Mouse (Mus musculus) MEL (cell line): ENCODE data around the gene Sapcd1. TPM values are rescaled to one million over a fixed set of nuclear protein-coding genes. Genes with fewer than 3 reads are reported as not detected.

Experiments
- DNase-seq: peaks from one replicate; pipeline ENCODE4 v3.0.0; 2011; ENCODE audit warnings: low read depth, low spot score
- H3K27ac ChIP-seq: 2 replicates; pipeline ENCODE4 v1.5.1; 2012; ENCODE audit warnings: low read depth, mild to moderate bottlenecking, control low read depth, low read length, moderate library complexity; ENCODE audit not compliant: control insufficient read depth
- H3K27me3 ChIP-seq, 2 experiments: fragments of 150-350 bp in 1 of 2; sonication (generic) in 1 of 2; 2 replicates each; pipeline ENCODE4 v1.6.1; 2012; ENCODE audit warnings: low read length in 2 of 2, mild to moderate bottlenecking in 2 of 2, improper control_type of control experiment in 1 of 2, moderate library complexity in 1 of 2; ENCODE audit not compliant: insufficient read depth in 2 of 2, control insufficient read depth in 1 of 2
- H3K36me3 ChIP-seq, 2 experiments: 2 replicates each; pipeline ENCODE4 v1.6.1; 2012 to 2014; ENCODE audit warnings: low read length in 2 of 2, improper control_type of control experiment in 1 of 2, inconsistent platforms in 1 of 2, mild to moderate bottlenecking in 1 of 2; ENCODE audit not compliant: insufficient read depth in 2 of 2, control insufficient read depth in 1 of 2
- H3K4me1 ChIP-seq, 2 experiments: fragments of 150-350 bp in 1 of 2; sonication (generic) in 1 of 2; 2 replicates each; pipeline ENCODE4 v1.6.1; 2012; ENCODE audit warnings: low read length in 2 of 2, improper control_type of control experiment in 1 of 2, mild to moderate bottlenecking in 1 of 2; ENCODE audit not compliant: insufficient read depth in 2 of 2, control insufficient read depth in 1 of 2
- H3K4me3 ChIP-seq, 2 experiments: fragments of 150-350 bp in 1 of 2; sonication (generic) in 1 of 2; 2 replicates each; pipeline ENCODE4 v1.5.1; 2012; ENCODE audit warnings: low read depth in 2 of 2, low read length in 2 of 2, mild to moderate bottlenecking in 2 of 2, moderate library complexity in 2 of 2, control low read depth in 1 of 2, improper control_type of control experiment in 1 of 2; ENCODE audit not compliant: control insufficient read depth in 1 of 2, insufficient read depth in 1 of 2
- H3K79me2 ChIP-seq: 2 replicates; pipeline ENCODE4 v1.6.1; 2012; ENCODE audit warnings: mild to moderate bottlenecking, low read length, moderate library complexity; ENCODE audit not compliant: control insufficient read depth, poor library complexity, insufficient read depth
- H3K9ac ChIP-seq: 2 replicates; pipeline ENCODE4 v1.6.1; 2012; ENCODE audit warnings: low read depth, mild to moderate bottlenecking, control low read depth, low read length, moderate library complexity; ENCODE audit not compliant: control insufficient read depth, poor library complexity, severe bottlenecking
- H3K9me3 ChIP-seq: fragments of 150-350 bp; sonication (generic); replicated peaks from 2 replicates; pipeline ENCODE4 v1.6.1; 2012; ENCODE audit warnings: mild to moderate bottlenecking, low read length, improper control_type of control experiment, moderate library complexity; ENCODE audit not compliant: insufficient read depth
- BHLHE40 ChIP-seq: IDR thresholded peaks from 2 replicates; pipeline ENCODE4 v1.6.1; 2012; ENCODE audit warnings: low read depth, mild to moderate bottlenecking, inconsistent platforms, low read length, improper control_type of control experiment, borderline replicate concordance
- CHD1 ChIP-seq: IDR thresholded peaks from 2 replicates; pipeline ENCODE4 v1.6.1; 2012; ENCODE audit warnings: low read depth, mild to moderate bottlenecking, inconsistent platforms, low read length, improper control_type of control experiment
- CHD2 ChIP-seq: IDR thresholded peaks from 2 replicates; pipeline ENCODE4 v1.6.1; 2011; ENCODE audit warnings: low read length, improper control_type of control experiment
- E2F4 ChIP-seq: IDR thresholded peaks from 2 replicates; pipeline ENCODE4 v1.6.1; 2011; ENCODE audit warnings: low read depth, low read length, improper control_type of control experiment, borderline replicate concordance
- ELF1 ChIP-seq: IDR thresholded peaks from 2 replicates; pipeline ENCODE4 v1.6.1; 2014; ENCODE audit warnings: low read depth, mild to moderate bottlenecking, inconsistent platforms, low read length, improper control_type of control experiment, moderate library complexity
- EP300 ChIP-seq, 2 experiments: IDR thresholded peaks; 2 replicates each; pipeline ENCODE4 v1.6.1; 2011; ENCODE audit warnings: improper control_type of control experiment in 2 of 2, low read length in 2 of 2, low read depth in 1 of 2, mild to moderate bottlenecking in 1 of 2
- ETS1 ChIP-seq: IDR thresholded peaks from 2 replicates; pipeline ENCODE4 v1.6.1; 2012; ENCODE audit warnings: low read depth, mild to moderate bottlenecking, inconsistent platforms, low read length, improper control_type of control experiment, moderate library complexity
- HCFC1 ChIP-seq: IDR thresholded peaks from 2 replicates; pipeline ENCODE4 v1.6.1; 2012; ENCODE audit warnings: low read depth, mild to moderate bottlenecking, inconsistent platforms, low read length, improper control_type of control experiment, moderate library complexity
- JUND ChIP-seq: IDR thresholded peaks from 2 replicates; pipeline ENCODE4 v1.6.1; 2011; ENCODE audit warnings: low read depth, mild to moderate bottlenecking, improper control_type of control experiment, low read length
- MAZ ChIP-seq: IDR thresholded peaks from 2 replicates; pipeline ENCODE4 v1.6.1; 2012; ENCODE audit warnings: low read depth, mild to moderate bottlenecking, inconsistent platforms, low read length, improper control_type of control experiment
- MEF2A ChIP-seq: IDR thresholded peaks from 2 replicates; pipeline ENCODE4 v1.6.1; 2014; ENCODE audit warnings: low read depth, mild to moderate bottlenecking, inconsistent platforms, low read length, improper control_type of control experiment; ENCODE audit not compliant: poor library complexity, insufficient replicate concordance, severe bottlenecking; ENCODE audit errors: extremely low read depth
- MXI1 ChIP-seq: IDR thresholded peaks from 2 replicates; pipeline ENCODE4 v1.6.1; 2011; ENCODE audit warnings: mild to moderate bottlenecking, low read depth, low read length, improper control_type of control experiment
- MYB ChIP-seq: IDR thresholded peaks from 2 replicates; pipeline ENCODE4 v1.6.1; 2011; ENCODE audit warnings: mild to moderate bottlenecking, low read depth, low read length, improper control_type of control experiment
- NELFE ChIP-seq: IDR thresholded peaks from 2 replicates; pipeline ENCODE4 v1.6.1; 2011; ENCODE audit warnings: low read depth, low read length, improper control_type of control experiment
- POLR2A ChIP-seq, 2 experiments: IDR thresholded peaks; 2 replicates each; pipeline ENCODE4 v1.6.1; 2011 to 2012; ENCODE audit warnings: low read length in 2 of 2, mild to moderate bottlenecking in 2 of 2, control low read depth in 1 of 2, improper control_type of control experiment in 1 of 2, low read depth in 1 of 2, moderate library complexity in 1 of 2; ENCODE audit not compliant: control insufficient read depth in 1 of 2, insufficient read depth in 1 of 2, poor library complexity in 1 of 2
- POLR2AphosphoS2 ChIP-seq: IDR thresholded peaks from 2 replicates; pipeline ENCODE4 v1.6.1; 2011; ENCODE audit warnings: low read length, improper control_type of control experiment
- POLR2AphosphoS5 ChIP-seq: IDR thresholded peaks from 2 replicates; pipeline ENCODE4 v1.6.1; 2012; ENCODE audit warnings: low read depth, borderline replicate concordance, mild to moderate bottlenecking, inconsistent platforms, low read length, moderate library complexity, mixed read lengths
- SIN3A ChIP-seq: IDR thresholded peaks from 2 replicates; pipeline ENCODE4 v1.6.1; 2012; ENCODE audit warnings: low read length, improper control_type of control experiment, inconsistent platforms
- TBP ChIP-seq: IDR thresholded peaks from 2 replicates; pipeline ENCODE4 v1.8.0; 2011; ENCODE audit warnings: low read depth, low read length, improper control_type of control experiment
- TCF12 ChIP-seq: IDR thresholded peaks from 2 replicates; pipeline ENCODE4 v1.6.1; 2014; ENCODE audit warnings: low read depth, mild to moderate bottlenecking, inconsistent platforms, low read length, improper control_type of control experiment, moderate library complexity
- UBTF ChIP-seq: IDR thresholded peaks from 2 replicates; pipeline ENCODE4 v1.6.1; 2012; ENCODE audit warnings: low read depth, mild to moderate bottlenecking, inconsistent platforms, low read length, improper control_type of control experiment, moderate library complexity, borderline replicate concordance; ENCODE audit not compliant: insufficient read depth
- USF2 ChIP-seq, 2 experiments: IDR thresholded peaks; 2 replicates each; pipeline ENCODE4 v1.6.1; 2011 to 2012; ENCODE audit warnings: improper control_type of control experiment in 2 of 2, low read length in 2 of 2, borderline replicate concordance in 1 of 2, inconsistent platforms in 1 of 2, low read depth in 1 of 2, mild to moderate bottlenecking in 1 of 2; ENCODE audit not compliant: insufficient read depth in 1 of 2
- ZC3H11A ChIP-seq: IDR thresholded peaks from 2 replicates; pipeline ENCODE4 v1.6.1; 2012; ENCODE audit warnings: low read depth, mild to moderate bottlenecking, inconsistent platforms, low read length, improper control_type of control experiment
- ZMIZ1 ChIP-seq: IDR thresholded peaks from 2 replicates; pipeline ENCODE4 v1.6.1; 2012; ENCODE audit warnings: low read depth, mild to moderate bottlenecking, inconsistent platforms, low read length, improper control_type of control experiment, moderate library complexity
- ZNF384 ChIP-seq: IDR thresholded peaks from 2 replicates; pipeline ENCODE4 v1.6.1; 2012; ENCODE audit warnings: low read depth, mild to moderate bottlenecking, inconsistent platforms, low read length, improper control_type of control experiment
- polyA plus RNA-seq, 2 experiments: library from polyadenylated mRNA; stranded (reverse) in 1 of 2; unstranded in 1 of 2; fragments of >175 nt in 1 of 2; fragments of >200 nt in 1 of 2; gene quantifications; 2 replicates each; pipeline versions ENCODE4 v1.2.1 to v1.2.4; 2012; ENCODE audit warnings: low replicate concordance in 2 of 2, low read depth in 1 of 2; ENCODE audit not compliant: insufficient read length in 2 of 2, insufficient read depth in 1 of 2, missing spikeins in 1 of 2
- total RNA-seq: library from RNA; depleted of rRNA; stranded (reverse); fragments of 300-350 nt; gene quantifications from 2 replicates; pipeline ENCODE4 v1.2.3, GENCODE M21; 2012

The Sapcd1 gene
- total and polyA plus RNA-seq, 3 experiments, result 124 to 164 TPM; not detected in 1

- TF ChIP-seq CHD2 (no peak), ZC3H11A (0 out of 2 replicates have a peak, but pooled peaks have one; percentile 16), MEF2A (no peak)
These were observed 23.6 kb upstream of the Sapcd1 start (continued) for GRCm38 (mm10) chr17:35051156-35052086.

DNA sequence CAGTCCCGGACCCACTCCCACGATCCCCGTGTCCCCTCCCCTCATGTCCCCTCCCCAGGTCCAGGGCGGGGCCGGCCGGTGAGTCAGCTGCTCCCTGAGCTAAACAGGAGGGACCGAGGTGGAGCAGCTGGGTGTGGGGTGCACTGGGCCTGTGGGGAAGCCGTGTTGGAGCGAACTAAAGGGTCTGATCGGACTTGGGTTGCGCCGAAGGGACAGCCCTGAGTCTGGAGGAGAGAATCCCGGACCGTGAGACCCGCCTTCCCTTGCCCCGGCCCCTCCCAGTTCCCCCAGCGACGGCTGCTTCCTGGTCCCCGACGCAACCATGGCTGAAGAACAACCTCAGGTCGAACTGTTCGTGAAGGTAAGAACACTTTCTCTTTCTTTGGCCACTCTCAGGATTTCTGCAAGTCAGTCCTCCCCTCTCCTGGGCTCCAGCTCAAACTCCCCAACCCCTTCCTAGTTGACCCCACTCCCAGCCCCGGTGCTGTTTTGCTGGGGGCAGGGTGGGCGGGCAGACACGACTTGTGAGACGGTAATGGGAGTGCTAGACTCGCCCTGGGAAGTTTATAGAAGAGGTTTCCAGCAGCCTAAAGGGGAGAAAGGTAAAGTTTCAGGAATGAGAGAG lies 22.4 kb upstream of the Sapcd1 start:
- peaks cover 42% of the 10 kb centered on the region for H3K79me2 ChIP-seq
- H3K4me1 ChIP-seq, result peaks cover 3 to 34% of the 10 kb centered on the region in 2 experiments; a peak in 3 of 4 replicates
- H3K27ac ChIP-seq, result peak overlapping the region; percentile 97
- no peaks in the 10 kb centered on the region for H3K9me3 ChIP-seq
- H3K36me3 ChIP-seq, result peaks cover 4 to 28% of the 10 kb centered on the region in 2 experiments
- H3K4me3 ChIP-seq, result peak overlapping the region; percentile 76 to 87
- H3K9ac ChIP-seq, result peak overlapping the region; percentile 90
- no peak for TF ChIP-seq JUND
- no peak for TF ChIP-seq TBP
- no peak for TF ChIP-seq ZNF384
- no peak for TF ChIP-seq CHD1
- TF ChIP-seq POLR2A (IDR thresholded peaks at IDR 0.05; ENCODE audit: control insufficient read depth in 1 of 2, insufficient read depth in 1 of 2, low read depth in 1 of 2, low read length in 2 of 2, poor library complexity in 1 of 2), result peak; percentile 60 to 69; a peak in 2 of 4 replicates
- peak; percentile 17; the same call in 1 of the 2 replicates for TF ChIP-seq ETS1
- no peak for TF ChIP-seq ZC3H11A
- TF ChIP-seq POLR2AphosphoS5, result no peak
- 0 out of 2 replicates have a peak, but pooled peaks have one; percentile 47 for TF ChIP-seq UBTF
- no peak for TF ChIP-seq TCF12
- 0 out of 4 replicates have a peak, but pooled peaks of 1 of the 2 experiments have one; percentile 3 for TF ChIP-seq EP300 (IDR thresholded peaks at IDR 0.05; ENCODE audit: low read depth in 1 of 2, low read length in 2 of 2)
- peak; percentile 84 for TF ChIP-seq ELF1
- no peak for TF ChIP-seq E2F4
- TF ChIP-seq POLR2AphosphoS2, result no peak; the same call in 1 of the 2 replicates
- TF ChIP-seq NELFE, result peak; percentile 57
- TF ChIP-seq HCFC1, result peak; percentile 51; the same call in 1 of the 2 replicates
- 0 out of 2 replicates have a peak, but pooled peaks have one; percentile 15 for TF ChIP-seq ZMIZ1
- peak; percentile 66 for TF ChIP-seq MAZ
- no peak for TF ChIP-seq BHLHE40
- peak; percentile 19 for TF ChIP-seq SIN3A
- no peak for TF ChIP-seq USF2 (IDR thresholded peaks at IDR 0.05; ENCODE audit: borderline replicate concordance in 1 of 2, insufficient read depth in 1 of 2, low read depth in 1 of 2, low read length in 2 of 2)
- no peak for TF ChIP-seq MYB
- no peak for TF ChIP-seq MXI1
- TF ChIP-seq, all 39 proteins: peak for 10
- no peaks in the 10 kb centered on the region for H3K27me3 ChIP-seq
- DNase-seq, result peak; percentile 87
